Mouse (Mus musculus): Measurements from ENCODE around the gene 4933403O08Rik. TPM values are rescaled to one million over a fixed set of nuclear protein-coding genes. Genes with fewer than 3 reads are reported as not detected.

4933403O08Rik gene
- polyA plus RNA-seq (2014; fragmentation: Nextera tagmentation; extraction: Ambion mirVana), result 0.17 TPM in 1 of 2 replicates, not detected in the other

DNA sequence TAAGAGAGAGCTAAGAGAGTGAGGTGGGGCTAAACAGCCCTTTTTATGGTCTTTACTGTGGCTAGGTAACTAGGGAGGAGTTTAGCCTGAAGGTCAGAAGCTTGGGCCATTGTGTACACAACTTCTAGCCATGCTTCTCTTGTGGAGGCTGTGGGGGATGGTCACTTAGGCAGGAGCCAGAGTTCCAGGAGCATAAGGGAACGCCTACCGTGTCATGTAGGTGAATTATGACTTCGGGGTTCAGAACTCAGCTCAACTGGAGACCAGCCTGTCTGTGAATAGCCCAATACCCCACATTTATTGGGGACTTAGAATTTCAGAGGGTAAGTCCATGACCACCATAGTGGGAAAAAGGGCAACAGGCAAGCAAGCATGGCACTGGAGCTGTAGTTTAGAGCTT lies at the start of gene 4933403O08Rik:
TSS of gene 4933403O08Rik (plus strand) at position 301 of the 400 bp plus-strand sequence.
- 89% methylated on average over 3 of the region's 3 CpGs for WGBS
- ATAC-seq (ENCODE audit: insufficient number of reproducible peaks, insufficient read depth, low FRiP score, low read depth), result no peak

DNA sequence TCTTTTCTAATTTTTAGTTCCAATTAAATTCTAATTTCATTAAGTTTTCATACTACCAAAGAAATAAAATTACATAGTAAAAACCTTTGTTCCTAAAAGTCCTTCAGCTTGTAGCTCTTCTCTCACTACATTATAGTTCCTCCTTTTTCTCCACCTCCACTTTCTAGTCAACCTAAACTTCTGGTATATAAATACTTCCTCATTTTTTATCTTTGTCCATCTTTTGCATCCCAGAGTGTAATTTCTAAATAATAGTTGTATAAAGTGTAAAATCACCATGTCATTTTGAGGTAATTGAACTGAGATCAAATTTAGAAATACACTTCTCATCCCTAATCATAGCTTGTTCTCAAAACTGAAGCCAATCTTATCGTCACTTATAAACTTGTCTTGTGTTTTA lies 4.1 kb downstream of the 4933403O08Rik start:
- H3K9ac ChIP-seq (replicated peaks; ENCODE audit: low read depth, low read length), result no peak overlapping the region
- 86% methylated on average over 1 of the region's 1 CpGs for WGBS
- no peak overlapping the region for H3K27ac ChIP-seq (ENCODE audit: low read length)

More for the DNA sequence above, at the start of gene 4933403O08Rik:
- no peak within 1 kb of the TSS for H3K4me3 ChIP-seq (ENCODE audit: low read depth, low read length)
- no peak within 1 kb of the TSS for H3K27ac ChIP-seq (ENCODE audit: low read length)
- H3K4me1 ChIP-seq (ENCODE audit: control insufficient read depth, insufficient read depth, low read length), result no peaks in the 10 kb centered on the region
- H3K27me3 ChIP-seq (ENCODE audit: control insufficient read depth, insufficient read depth, low read length), result no peaks in the 10 kb centered on the region
- no peaks in the 10 kb centered on the region for H3K36me3 ChIP-seq (ENCODE audit: control insufficient read depth, insufficient read depth, low read length)
- H3K9me3 ChIP-seq (ENCODE audit: control insufficient read depth, low read depth, low read length), result no peaks in the 10 kb centered on the region
- H3K9ac ChIP-seq (replicated peaks; ENCODE audit: low read depth, low read length), result no peak within 1 kb of the TSS
- no peak within 1 kb of the TSS for H3K4me2 ChIP-seq (replicated peaks; ENCODE audit: low read depth, low read length)

DNA sequence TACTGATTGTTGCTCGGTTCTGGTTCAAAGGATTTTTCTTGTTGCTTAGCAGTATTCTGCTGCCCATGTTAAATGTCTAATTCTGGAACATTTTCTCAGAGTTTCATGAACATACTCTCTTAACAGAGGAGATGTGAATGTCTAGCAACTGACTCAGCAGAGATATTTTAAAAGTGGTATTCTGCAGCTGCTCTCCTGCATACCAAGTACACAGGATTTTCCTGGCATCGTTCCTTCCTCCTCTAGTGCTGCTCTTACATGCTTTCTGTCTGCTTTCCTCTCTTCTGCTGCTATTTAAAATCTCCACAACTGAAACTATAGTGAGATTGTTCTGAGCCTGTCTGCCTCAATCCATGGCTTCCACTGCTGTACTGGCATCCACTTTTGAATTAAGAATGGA lies 16.7 kb downstream of the 4933403O08Rik start:
- H3K27me3 ChIP-seq (ENCODE audit: control insufficient read depth, insufficient read depth, low read length), result no peaks in the 10 kb centered on the region
- WGBS, result 62% methylated on average over 2 of the region's 2 CpGs
- H3K4me2 ChIP-seq (replicated peaks; ENCODE audit: low read depth, low read length), result no peak overlapping the region
- H3K9me3 ChIP-seq (ENCODE audit: control insufficient read depth, low read depth, low read length), result no peaks in the 10 kb centered on the region
- no peaks in the 10 kb centered on the region for H3K36me3 ChIP-seq (ENCODE audit: control insufficient read depth, insufficient read depth, low read length)
- no peaks in the 10 kb centered on the region for H3K4me1 ChIP-seq (ENCODE audit: control insufficient read depth, insufficient read depth, low read length)
- no peak overlapping the region for H3K27ac ChIP-seq (ENCODE audit: low read length)
- no peak for ATAC-seq (ENCODE audit: insufficient number of reproducible peaks, insufficient read depth, low FRiP score, low read depth)
- no peak overlapping the region for H3K9ac ChIP-seq (replicated peaks; ENCODE audit: low read depth, low read length)
- no peak overlapping the region for H3K4me3 ChIP-seq (ENCODE audit: low read depth, low read length)

More for the DNA sequence above, 4.1 kb downstream of the 4933403O08Rik start:
- Histone ChIP-seq H3K36me3 (ENCODE audit: control insufficient read depth, insufficient read depth, low read length) (no peaks in the 10 kb centered on the region), H3K27me3 (ENCODE audit: control insufficient read depth, insufficient read depth, low read length) (no peaks in the 10 kb centered on the region), H3K4me2 (replicated peaks; ENCODE audit: low read depth, low read length) (no peak overlapping the region), H3K4me1 (ENCODE audit: control insufficient read depth, insufficient read depth, low read length) (no peaks in the 10 kb centered on the region), H3K4me3 (ENCODE audit: low read depth, low read length) (no peak overlapping the region), H3K9me3 (ENCODE audit: control insufficient read depth, low read depth, low read length) (no peaks in the 10 kb centered on the region)
- ATAC-seq (ENCODE audit: insufficient number of reproducible peaks, insufficient read depth, low FRiP score, low read depth), result no peak

DNA sequence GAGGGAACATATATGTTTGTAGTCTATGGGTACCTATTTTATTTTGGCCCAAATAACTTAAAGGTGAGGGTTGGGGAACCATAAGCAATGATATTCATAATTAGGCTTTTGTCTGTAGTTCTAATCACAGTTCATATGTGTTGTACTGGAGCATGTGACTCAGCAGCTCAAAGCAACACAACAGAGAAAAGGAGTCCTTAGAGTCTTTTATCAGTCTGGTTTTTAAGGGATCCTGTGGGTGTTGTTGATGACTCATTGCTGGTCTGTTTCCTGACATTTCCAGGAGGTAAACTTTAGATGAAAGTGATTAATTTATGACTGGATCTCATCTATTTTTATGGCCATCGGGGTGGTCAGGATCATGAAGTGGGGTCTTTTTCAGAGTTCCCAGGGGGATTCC lies 34.7 kb downstream of the 4933403O08Rik start:
- H3K4me3 ChIP-seq (ENCODE audit: low read depth, low read length), result no peak overlapping the region
- H3K4me2 ChIP-seq (replicated peaks; ENCODE audit: low read depth, low read length), result no peak overlapping the region
- no peaks in the 10 kb centered on the region for H3K36me3 ChIP-seq (ENCODE audit: control insufficient read depth, insufficient read depth, low read length)
- H3K4me1 ChIP-seq (ENCODE audit: control insufficient read depth, insufficient read depth, low read length), result no peaks in the 10 kb centered on the region
- H3K9me3 ChIP-seq (ENCODE audit: control insufficient read depth, low read depth, low read length), result no peaks in the 10 kb centered on the region
- no peak for ATAC-seq (ENCODE audit: insufficient number of reproducible peaks, insufficient read depth, low FRiP score, low read depth)
- WGBS, result 77% methylated on average over 1 of the region's 1 CpGs
- no peak overlapping the region for H3K9ac ChIP-seq (replicated peaks; ENCODE audit: low read depth, low read length)
- H3K27me3 ChIP-seq (ENCODE audit: control insufficient read depth, insufficient read depth, low read length), result no peaks in the 10 kb centered on the region
- no peak overlapping the region for H3K27ac ChIP-seq (ENCODE audit: low read length)

Other genes with a start within 250 kb of the 4933403O08Rik start
- 0.14 and 0.64 TPM in 2 replicates for gene Tex16, start 228.0 kb upstream of the 4933403O08Rik start, polyA plus RNA-seq (2014; fragmentation: Nextera tagmentation; extraction: Ambion mirVana)
- 48.6 and 55.1 TPM in 2 replicates for gene Apool, start 72.3 kb downstream of the 4933403O08Rik start, polyA plus RNA-seq (2014; fragmentation: Nextera tagmentation; extraction: Ambion mirVana)
- not detected in 2 replicates for gene Satl1, start 167.7 kb downstream of the 4933403O08Rik start, polyA plus RNA-seq (2014; fragmentation: Nextera tagmentation; extraction: Ambion mirVana)